Mouse (Mus musculus) forebrain, embryonic 10.5 days (tissue): Measurements from ENCODE around the gene Eif4g3. TPM values are rescaled to one million over a fixed set of nuclear protein-coding genes. Genes with fewer than 3 reads are reported as not detected.

Source experiments
- DNase-seq: peaks from one replicate; pipeline ENCODE4 v3.0.0-alpha.2; 2017; ENCODE audit warnings: low spot score; ENCODE audit errors: extremely low spot score
- H3K27ac ChIP-seq: fragments of 300-500 bp; sonication (generic); 2 replicates; pipeline ENCODE4 v1.5.1; 2016; ENCODE audit warnings: mild to moderate bottlenecking
- H3K27me3 ChIP-seq: fragments of 300-500 bp; sonication (generic); 2 replicates; pipeline ENCODE4 v1.6.1; 2016; ENCODE audit warnings: mild to moderate bottlenecking; ENCODE audit not compliant: poor library complexity, severe bottlenecking
- H3K36me3 ChIP-seq: fragments of 300-500 bp; sonication (generic); replicated peaks from 2 replicates; pipeline ENCODE4 v1.6.1; 2016; ENCODE audit warnings: mild to moderate bottlenecking, moderate library complexity
- H3K4me1 ChIP-seq: fragments of 300-500 bp; sonication (generic); 2 replicates; pipeline ENCODE4 v1.6.1; 2016
- H3K4me3 ChIP-seq: fragments of 300-500 bp; sonication (generic); 2 replicates; pipeline ENCODE4 v1.5.1; 2016; ENCODE audit warnings: mild to moderate bottlenecking, moderate library complexity
- H3K9me3 ChIP-seq: fragments of 300-500 bp; sonication (generic); 2 replicates; pipeline ENCODE4 v1.6.1; 2016; ENCODE audit warnings: mild to moderate bottlenecking, moderate library complexity
- WGBS: fragments of 180-500 bp; shearing (Covaris S2); methylation state at CpG from one replicate; pipeline ENCODE4 v1.1.7; 2016; 5-methylcytosine and 5-hydroxymethylcytosine counted together
- polyA plus RNA-seq: library from polyadenylated mRNA; unstranded; fragments of >200 nt; fragmentation: Nextera tagmentation; extraction: Ambion mirVana; gene quantifications from 2 replicates; pipeline ENCODE4 v1.2.1, GENCODE M21; 2016

The Eif4g3 gene
- polyA plus RNA-seq, 1 experiment from 2014 or later = 37.2 TPM

- Histone ChIP-seq H3K9me3 (no peaks in the 10 kb centered on the region), H3K4me1 (no peaks in the 10 kb centered on the region), H3K27me3 (no peaks in the 10 kb centered on the region), H3K27ac (no peak overlapping the region), H3K4me3 (no peak overlapping the region), H3K36me3 (peaks cover 74% of the 10 kb centered on the region)
- no peak for DNase-seq
- 94% methylated on average over 17 of the region's 17 CpGs for whole genome bisulfite sequencing
These were observed 145.0 kb downstream of the Eif4g3 start for GRCm38 (mm10) chr4:138137804-138138203.

- H3K27me3 ChIP-seq = no peaks in the 10 kb centered on the region
- DNase-seq = no peak
- H3K4me3 ChIP-seq = no peak overlapping the region
- WGBS = 92% methylated on average over 7 of the region's 7 CpGs
- peaks cover 71% of the 10 kb centered on the region for H3K36me3 ChIP-seq
- no peaks in the 10 kb centered on the region for H3K4me1 ChIP-seq
- H3K9me3 ChIP-seq = no peaks in the 10 kb centered on the region
- no peak overlapping the region for H3K27ac ChIP-seq
These were observed 145.4 kb downstream of the Eif4g3 start for GRCm38 (mm10) chr4:138138219-138138618.

GRCm38 (mm10) chr4:138141358-138141757, 148.5 kb downstream of the Eif4g3 start:
- Histone ChIP-seq H3K27ac (no peak overlapping the region), H3K4me1 (0 out of 2 replicates have a peak, but pooled peaks cover 5% of the 10 kb centered on the region), H3K36me3 (peaks cover 70% of the 10 kb centered on the region), H3K9me3 (no peaks in the 10 kb centered on the region), H3K27me3 (no peaks in the 10 kb centered on the region), H3K4me3 (no peak overlapping the region)
- 96% methylated on average over 7 of the region's 7 CpGs for WGBS
- no peak for DNase-seq

DNA sequence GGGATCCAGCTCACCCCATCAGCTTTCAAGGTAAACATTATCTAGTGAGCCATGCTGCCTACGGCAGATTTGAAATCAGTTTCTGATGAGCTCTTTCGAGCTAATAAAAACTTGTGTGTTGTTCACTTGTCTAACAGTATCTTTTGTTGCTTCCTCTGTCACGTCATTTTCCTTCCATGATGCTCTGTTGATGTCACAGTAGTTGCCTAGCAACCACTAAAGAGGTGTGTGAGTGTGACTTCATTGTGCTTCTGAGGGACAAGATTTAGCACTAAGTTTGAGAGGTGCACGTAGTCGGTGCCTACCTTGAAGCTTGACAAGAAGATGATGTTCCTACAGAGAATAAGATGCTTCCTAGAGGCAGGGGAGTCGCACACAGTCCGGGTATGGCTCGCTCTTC, 154.4 kb downstream of the Eif4g3 start:
- Histone ChIP-seq H3K4me3 (no peak overlapping the region), H3K9me3 (no peaks in the 10 kb centered on the region), H3K27me3 (no peaks in the 10 kb centered on the region), H3K27ac (no peak overlapping the region), H3K4me1 (0 out of 2 replicates have a peak, but pooled peaks cover 5% of the 10 kb centered on the region), H3K36me3 (peaks cover 68% of the 10 kb centered on the region)
- no peak for DNase-seq
- WGBS = 90% methylated on average over 8 of the region's 8 CpGs

GRCm38 (mm10) chr4:138149977-138150376, 157.2 kb downstream of the Eif4g3 start:
- no peaks in the 10 kb centered on the region for H3K27me3 ChIP-seq
- H3K27ac ChIP-seq = no peak overlapping the region
- no peak for DNase-seq
- no peak overlapping the region for H3K4me3 ChIP-seq
- peaks cover 76% of the 10 kb centered on the region for H3K36me3 ChIP-seq
- H3K4me1 ChIP-seq = 0 out of 2 replicates have a peak, but pooled peaks cover 5% of the 10 kb centered on the region
- no peaks in the 10 kb centered on the region for H3K9me3 ChIP-seq
- WGBS = 94% methylated on average over 4 of the region's 4 CpGs

- Histone ChIP-seq H3K27ac (no peak overlapping the region), H3K27me3 (no peaks in the 10 kb centered on the region), H3K9me3 (no peaks in the 10 kb centered on the region), H3K4me1 (no peaks in the 10 kb centered on the region), H3K4me3 (no peak overlapping the region), H3K36me3 (peaks cover 76% of the 10 kb centered on the region)
- WGBS = 94% methylated on average over 9 of the region's 9 CpGs
- DNase-seq = no peak
These were observed 158.4 kb downstream of the Eif4g3 start for GRCm38 (mm10) chr4:138151226-138151625.

GRCm38 (mm10) chr4:138153980-138154379, 161.2 kb downstream of the Eif4g3 start:
- no peaks in the 10 kb centered on the region for H3K4me1 ChIP-seq
- no peak overlapping the region for H3K4me3 ChIP-seq
- DNase-seq = peak; percentile 20
- H3K36me3 ChIP-seq = peaks cover 89% of the 10 kb centered on the region
- no peak overlapping the region for H3K27ac ChIP-seq
- H3K27me3 ChIP-seq = no peaks in the 10 kb centered on the region
- H3K9me3 ChIP-seq = no peaks in the 10 kb centered on the region
- WGBS = 52% methylated on average over 3 of the region's 3 CpGs

GRCm38 (mm10) chr4:138160918-138161317, 168.1 kb downstream of the Eif4g3 start:
- DNase-seq = no peak
- WGBS = 86% methylated on average over 5 of the region's 5 CpGs
- H3K27ac ChIP-seq = no peak overlapping the region

DNA sequence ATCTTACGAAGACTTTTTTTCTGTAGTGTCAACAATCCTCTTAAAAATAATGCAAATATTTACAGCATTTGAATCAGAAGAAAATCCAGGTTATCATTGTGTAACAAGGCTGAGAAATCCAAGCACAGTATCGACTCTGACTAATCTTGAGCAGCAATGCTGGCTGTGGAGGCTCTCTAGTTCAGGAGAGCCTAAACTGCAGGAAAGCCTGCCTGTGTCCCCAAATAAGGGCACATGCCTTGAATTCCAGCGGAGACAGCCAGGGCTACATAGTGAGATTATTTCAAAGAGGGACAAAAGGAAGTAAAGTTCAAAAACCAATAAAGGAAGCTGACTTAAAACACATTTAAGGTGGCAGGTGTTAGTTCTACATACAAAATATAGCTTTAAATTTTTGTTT, 168.7 kb downstream of the Eif4g3 start:
- Histone ChIP-seq H3K4me3 (no peak overlapping the region), H3K27ac (no peak overlapping the region), H3K36me3 (peaks cover 97% of the 10 kb centered on the region), H3K27me3 (no peaks in the 10 kb centered on the region), H3K9me3 (no peaks in the 10 kb centered on the region), H3K4me1 (peaks cover 7% of the 10 kb centered on the region)
- no peak for DNase-seq
- 85% methylated on average over 3 of the region's 3 CpGs for WGBS

More at GRCm38 (mm10) chr4:138160918-138161317, 168.1 kb downstream of the Eif4g3 start:
- Histone ChIP-seq H3K4me3 (no peak overlapping the region), H3K27me3 (no peaks in the 10 kb centered on the region), H3K36me3 (peaks cover 97% of the 10 kb centered on the region), H3K4me1 (peaks cover 7% of the 10 kb centered on the region), H3K9me3 (no peaks in the 10 kb centered on the region)

- Histone ChIP-seq H3K27ac (0 out of 2 replicates have a peak overlapping the region, but pooled peaks have one; percentile 2), H3K4me3 (no peak overlapping the region), H3K36me3 (peaks cover 97% of the 10 kb centered on the region), H3K27me3 (no peaks in the 10 kb centered on the region), H3K4me1 (peaks cover 7% of the 10 kb centered on the region), H3K9me3 (no peaks in the 10 kb centered on the region)
- no peak for DNase-seq
- WGBS = 46% methylated on average over 2 of the region's 2 CpGs
These were observed 171.0 kb downstream of the Eif4g3 start for GRCm38 (mm10) chr4:138163836-138164235.

DNA sequence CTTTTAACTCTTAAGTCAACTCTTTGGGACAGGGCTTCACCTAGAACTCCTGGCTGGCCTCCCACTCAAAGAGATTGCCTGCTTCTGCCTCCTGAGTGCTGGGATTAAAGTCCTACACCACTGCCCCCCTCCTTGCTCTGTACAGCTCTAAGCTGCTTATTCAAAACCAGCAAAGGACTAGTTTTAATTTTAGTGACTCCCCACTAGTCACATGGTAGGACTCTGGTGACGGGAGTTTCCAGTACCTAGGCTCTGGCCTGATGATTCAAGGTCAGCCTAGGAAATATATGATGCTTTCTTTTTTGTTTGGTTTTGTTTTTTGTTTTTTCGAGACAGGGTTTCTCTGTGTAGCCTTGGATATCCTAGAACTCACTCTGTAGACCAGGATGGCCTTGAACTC, 172.0 kb downstream of the Eif4g3 start:
- no peak overlapping the region for H3K27ac ChIP-seq
- 91% methylated on average over 2 of the region's 2 CpGs for WGBS
- no peak overlapping the region for H3K4me3 ChIP-seq
- DNase-seq = no peak
- peaks cover 98% of the 10 kb centered on the region for H3K36me3 ChIP-seq
- peaks cover 7% of the 10 kb centered on the region for H3K4me1 ChIP-seq
- H3K27me3 ChIP-seq = no peaks in the 10 kb centered on the region
- no peaks in the 10 kb centered on the region for H3K9me3 ChIP-seq

DNA sequence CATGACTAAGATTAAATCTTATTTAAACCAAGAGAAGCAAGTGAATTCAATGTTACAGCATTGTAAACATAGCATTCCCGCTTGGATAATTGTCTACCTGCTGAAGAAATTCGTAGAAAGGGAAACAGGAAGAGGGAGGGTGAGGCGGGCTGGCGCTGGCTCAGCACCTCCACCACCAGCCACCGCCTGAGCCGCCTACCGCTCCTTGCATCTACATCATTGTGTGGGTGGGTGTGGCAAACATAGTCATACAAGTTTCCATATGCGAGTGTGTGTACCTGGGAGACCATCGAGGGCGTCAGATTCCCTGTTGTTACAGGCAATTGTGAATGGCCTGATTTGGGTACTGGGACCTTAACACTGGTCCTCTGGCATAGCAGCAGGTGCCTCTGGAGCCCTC, 173.7 kb downstream of the Eif4g3 start:
- Histone ChIP-seq H3K4me3 (no peak overlapping the region), H3K4me1 (peaks cover 7% of the 10 kb centered on the region), H3K9me3 (no peaks in the 10 kb centered on the region), H3K27me3 (no peaks in the 10 kb centered on the region), H3K27ac (no peak overlapping the region), H3K36me3 (peaks cover 98% of the 10 kb centered on the region)
- no peak for DNase-seq
- 93% methylated on average over 10 of the region's 10 CpGs for WGBS

DNA sequence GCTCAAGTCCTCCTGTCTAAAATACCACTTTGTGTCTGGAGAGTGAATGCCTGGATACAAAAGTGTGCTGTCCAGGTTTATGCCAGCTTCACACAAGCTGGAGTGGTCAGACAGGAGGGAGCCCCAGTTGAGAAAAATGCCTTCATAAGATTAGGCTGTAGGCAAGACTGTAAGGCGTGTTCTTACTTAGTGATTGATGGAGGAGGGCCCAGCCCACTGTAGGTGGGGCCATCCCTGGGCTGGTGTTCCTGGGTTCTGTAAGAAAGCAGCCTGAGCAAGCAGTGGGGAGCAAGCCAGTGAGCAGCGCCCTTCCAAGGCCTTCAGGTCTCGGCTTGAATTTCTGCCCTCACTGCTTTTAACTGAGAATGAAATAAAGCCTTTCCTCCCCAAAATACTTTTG, 175.3 kb downstream of the Eif4g3 start:
- H3K4me3 ChIP-seq = no peak overlapping the region
- peaks cover 7% of the 10 kb centered on the region for H3K4me1 ChIP-seq
- DNase-seq = no peak
- no peaks in the 10 kb centered on the region for H3K9me3 ChIP-seq
- H3K27ac ChIP-seq = no peak overlapping the region
- 92% methylated on average over 3 of the region's 3 CpGs for WGBS
- H3K36me3 ChIP-seq = peaks cover 99% of the 10 kb centered on the region
- H3K27me3 ChIP-seq = no peaks in the 10 kb centered on the region

- DNase-seq = no peak
- no peaks in the 10 kb centered on the region for H3K27me3 ChIP-seq
- H3K4me1 ChIP-seq = no peaks in the 10 kb centered on the region
- no peak overlapping the region for H3K27ac ChIP-seq
- 94% methylated on average over 4 of the region's 4 CpGs for WGBS
- no peak overlapping the region for H3K4me3 ChIP-seq
- no peaks in the 10 kb centered on the region for H3K9me3 ChIP-seq
- peaks cover 100% of the 10 kb centered on the region for H3K36me3 ChIP-seq
These were observed 176.6 kb downstream of the Eif4g3 start for GRCm38 (mm10) chr4:138169420-138169819.
